ENCODE assay signal across 18 mouse cellular contexts in genomic region chr2:29271098-29271497, GRCm38 (mm10). TPM values are rescaled to one million over a fixed set of nuclear protein-coding genes. Genes with fewer than 3 reads are reported as not detected.
DNase-seq lines count a peak whose midpoint lies in the region; ATAC-seq lines count a peak whose summit lies in the region.
"Had no signal": no experiment of that assay in that cellular context is flagged by ENCODE, and none has a peak within 500 bp of the region (broad histone marks: within the 10 kb centered on the region; RNA-seq: fewer than 3 reads in every experiment).

No protein-coding gene starts in this region.

- H3K9ac ChIP-seq in forebrain, embryonic 13.5 days, result no peak overlapping the region
- H3K9ac ChIP-seq in lung, embryonic 16.5 days (ENCODE audit: low read length), result no peak overlapping the region
- H3K9ac ChIP-seq in neural tube, embryonic 13.5 days, result no peak overlapping the region
- H3K9ac ChIP-seq: heart, embryonic 12.5 days had no signal

- WGBS in forebrain, embryonic 13.5 days, result 80% methylated on average over 7 of the region's 7 CpGs
- 86% methylated on average over 7 of the region's 7 CpGs for WGBS in forebrain, embryonic 10.5 days
- 56% methylated on average over 7 of the region's 7 CpGs for WGBS in lung, embryonic 16.5 days
- 63% methylated on average over 7 of the region's 7 CpGs for WGBS in neural tube, embryonic 13.5 days

- H3K9me3 ChIP-seq in forebrain, embryonic 13.5 days (replicated peaks), result no peaks in the 10 kb centered on the region
- no peaks in the 10 kb centered on the region for H3K9me3 ChIP-seq in forebrain, embryonic 10.5 days
- no peaks in the 10 kb centered on the region for H3K9me3 ChIP-seq in lung, embryonic 16.5 days (ENCODE audit: control insufficient read depth, low read length)
- no peaks in the 10 kb centered on the region for H3K9me3 ChIP-seq in neural tube, embryonic 13.5 days
- H3K9me3 ChIP-seq: heart, embryonic 12.5 days; megakaryocyte, embryonic 14.5 days had no signal

- H3K4me2 ChIP-seq in forebrain, embryonic 13.5 days, result no peak overlapping the region
- H3K4me2 ChIP-seq in lung, embryonic 16.5 days (ENCODE audit: low read depth, low read length), result no peak overlapping the region
- no peak overlapping the region for H3K4me2 ChIP-seq in neural tube, embryonic 13.5 days
- H3K4me2 ChIP-seq: heart, embryonic 12.5 days had no signal

- no peaks in the 10 kb centered on the region for H3K27me3 ChIP-seq in forebrain, embryonic 13.5 days
- 0 out of 2 replicates have a peak, but pooled peaks cover 5% of the 10 kb centered on the region for H3K27me3 ChIP-seq in forebrain, embryonic 10.5 days (ENCODE audit: poor library complexity, severe bottlenecking)
- no peaks in the 10 kb centered on the region for H3K27me3 ChIP-seq in lung, embryonic 16.5 days (ENCODE audit: control insufficient read depth, insufficient read depth, low read depth, low read length)
- H3K27me3 ChIP-seq in neural tube, embryonic 13.5 days, result peaks cover 4% of the 10 kb centered on the region; the same call in 1 of the 2 replicates

- no peak for DNase-seq in forebrain, embryonic 10.5 days (ENCODE audit: extremely low spot score, low spot score)
- DNase-seq in kidney, postnatal 10 days, result peak; percentile 46
- DNase-seq in kidney, postnatal 25 days, result no peak
- DNase-seq in lung, postnatal 25 days (ENCODE audit: low spot score), result no peak
- DNase-seq in neural tube, embryonic 10.5 days (ENCODE audit: extremely low spot score, low spot score), result no peak
- DNase-seq: cerebellum, adult 9-10 months; gastrocnemius, postnatal 10 days; liver; spleen, adult 18-20 months; thymus, postnatal 25 days had no signal

- 0 out of 2 replicates have a peak overlapping the region, but pooled peaks have one; percentile 10 for H3K27ac ChIP-seq in forebrain, embryonic 13.5 days
- no peak overlapping the region for H3K27ac ChIP-seq in forebrain, embryonic 10.5 days
- H3K27ac ChIP-seq in lung, embryonic 16.5 days (ENCODE audit: low read length), result no peak overlapping the region
- peak overlapping the region; percentile 73; the same call in 1 of the 2 replicates for H3K27ac ChIP-seq in neural tube, embryonic 13.5 days (replicated peaks)

- no peaks in the 10 kb centered on the region for H3K36me3 ChIP-seq in forebrain, embryonic 13.5 days (ENCODE audit: poor library complexity, severe bottlenecking)
- no peaks in the 10 kb centered on the region for H3K36me3 ChIP-seq in forebrain, embryonic 10.5 days (replicated peaks)
- no peaks in the 10 kb centered on the region for H3K36me3 ChIP-seq in lung, embryonic 16.5 days (ENCODE audit: control insufficient read depth, insufficient read depth, low read length)
- H3K36me3 ChIP-seq in neural tube, embryonic 13.5 days, result no peaks in the 10 kb centered on the region
- H3K36me3 ChIP-seq: heart, embryonic 12.5 days had no signal

- H3K4me3 ChIP-seq in forebrain, embryonic 13.5 days, result no peak overlapping the region
- no peak overlapping the region for H3K4me3 ChIP-seq in forebrain, embryonic 10.5 days
- no peak overlapping the region for H3K4me3 ChIP-seq in lung, embryonic 16.5 days (ENCODE audit: low read length)
- H3K4me3 ChIP-seq in neural tube, embryonic 13.5 days, result no peak overlapping the region
- H3K4me3 ChIP-seq: heart, embryonic 12.5 days; megakaryocyte, embryonic 14.5 days; myocyte had no signal

- no peak for ATAC-seq in forebrain, embryonic 13.5 days
- ATAC-seq in lung, embryonic 16.5 days (ENCODE audit: low read depth), result peak; percentile 81
- no peak for ATAC-seq in neural tube, embryonic 13.5 days (ENCODE audit: low read depth)
- ATAC-seq: inflammation-experienced regulatory T-cells, adult 6 months; Patski had no signal

- H3K4me1 ChIP-seq in forebrain, embryonic 13.5 days, result peaks cover 25% of the 10 kb centered on the region
- H3K4me1 ChIP-seq in forebrain, embryonic 10.5 days, result peaks cover 24% of the 10 kb centered on the region
- peaks cover 2% of the 10 kb centered on the region; the same call in 1 of the 2 replicates for H3K4me1 ChIP-seq in lung, embryonic 16.5 days (replicated peaks; ENCODE audit: control insufficient read depth, insufficient read depth, low read length)
- peaks cover 32% of the 10 kb centered on the region for H3K4me1 ChIP-seq in neural tube, embryonic 13.5 days (replicated peaks)
- H3K4me1 ChIP-seq: heart, embryonic 12.5 days; megakaryocyte, embryonic 14.5 days had no signal

RNA-seq across cellular contexts. Expression of gene Ntng2, which starts 18.3 kb away (rescaled TPM):
- polyA plus RNA-seq in forebrain, embryonic 13.5 days (2015; fragmentation: Nextera tagmentation; extraction: Ambion mirVana), result 6.2 and 8.4 TPM in 2 replicates
- 0.86 and 1.3 TPM in 2 replicates for polyA plus RNA-seq in forebrain, embryonic 10.5 days (2016; fragmentation: Nextera tagmentation; extraction: Ambion mirVana)
- polyA plus RNA-seq in lung, embryonic 16.5 days (2015; fragmentation: Nextera tagmentation; extraction: Ambion mirVana), result 0.46 and 0.72 TPM in 2 replicates
- 1.8 and 2.0 TPM in 2 replicates for polyA plus RNA-seq in neural tube, embryonic 13.5 days (2015; fragmentation: Nextera tagmentation; extraction: Ambion mirVana)

Comparison
In these comparisons a context has a peak if more than half of its experiments do, and no peak if none do; other contexts are left out.
1. H3K27ac ChIP-seq: peak in forebrain, embryonic 13.5 days (single experiment) and neural tube, embryonic 13.5 days (single experiment); none in forebrain, embryonic 10.5 days (single experiment) and lung, embryonic 16.5 days (single experiment).